Mouse (Mus musculus) heart, postnatal 0 days (tissue): Measurements from ENCODE around the gene Kcnj10. TPM values are rescaled to one million over a fixed set of nuclear protein-coding genes. Genes with fewer than 3 reads are reported as not detected.
A peak's percentile ranks its signal among the peaks of the same experiment; 100 is the strongest.

Source experiments
- ATAC-seq: fragments of 200-750 bp; cut with Nextera tagmentation; 2 replicates; pipeline ENCODE4 v1.8.0; 2017; ENCODE audit warnings: low read depth, moderate number of reproducible peaks, moderate library complexity; ENCODE audit not compliant: insufficient read depth
- DNase-seq: peaks from one replicate; pipeline ENCODE4 v3.0.0-alpha.2; 2016; ENCODE audit warnings: low spot score
- H3K27ac ChIP-seq: fragments of 300-500 bp; sonication (generic); 2 replicates; pipeline ENCODE4 v1.5.1; 2014; ENCODE audit warnings: low read depth, mild to moderate bottlenecking
- H3K27me3 ChIP-seq: fragments of 300-500 bp; sonication (generic); 2 replicates; pipeline ENCODE4 v1.6.1; 2014; ENCODE audit warnings: low read length, mixed read lengths; ENCODE audit not compliant: control insufficient read depth, insufficient read depth
- H3K36me3 ChIP-seq: fragments of 300-500 bp; sonication (generic); replicated peaks from 2 replicates; pipeline ENCODE4 v1.6.1; 2014; ENCODE audit warnings: low read length, mixed read lengths; ENCODE audit not compliant: control insufficient read depth, insufficient read depth
- H3K4me1 ChIP-seq: fragments of 300-500 bp; sonication (generic); 2 replicates; pipeline ENCODE4 v1.6.1; 2014; ENCODE audit warnings: antibody characterized with exemption; ENCODE audit not compliant: control insufficient read depth, insufficient read depth
- H3K4me2 ChIP-seq: fragments of 300-500 bp; sonication (generic); 2 replicates; pipeline ENCODE4 v1.6.1; 2014; ENCODE audit warnings: low read depth, mild to moderate bottlenecking, low read length, moderate library complexity
- H3K4me3 ChIP-seq: fragments of 300-500 bp; sonication (generic); 2 replicates; pipeline ENCODE4 v1.5.1; 2014; ENCODE audit warnings: low read depth, low read length
- H3K9ac ChIP-seq: fragments of 300-500 bp; sonication (generic); replicated peaks from 2 replicates; pipeline ENCODE4 v1.6.1; 2014; ENCODE audit warnings: low read depth, low read length, mixed read lengths
- H3K9me3 ChIP-seq: fragments of 300-500 bp; sonication (generic); replicated peaks from 2 replicates; pipeline ENCODE4 v1.6.1; 2016; ENCODE audit warnings: low read length; ENCODE audit not compliant: control insufficient read depth
- CTCF ChIP-seq: IDR thresholded peaks from 2 replicates; pipeline ENCODE4 v1.5.1; 2016; ENCODE audit warnings: antibody characterized with exemption, control low read depth, low read depth
- EP300 ChIP-seq: IDR thresholded peaks from 2 replicates; pipeline ENCODE4 v1.6.1; 2016; ENCODE audit warnings: antibody characterized with exemption, low read depth
- whole genome bisulfite sequencing: fragments of 180-500 bp; shearing (Covaris S2); extraction: QIAGEN DNeasy Blood & Tissue Kit; methylation state at CpG from one replicate; pipeline ENCODE4 v1.1.7; 2014; 5-methylcytosine and 5-hydroxymethylcytosine counted together
- polyA plus RNA-seq: library from polyadenylated mRNA; unstranded; fragments of >200 nt; fragmentation: Nextera tagmentation; extraction: Ambion mirVana; gene quantifications from 2 replicates; pipeline ENCODE4 v1.2.1, GENCODE M21; 2015
- total RNA-seq: library from RNA; depleted of rRNA; stranded (reverse); fragments of >200 nt; gene quantifications from 2 replicates; pipeline ENCODE4 v1.2.3, GENCODE M21; 2014; ENCODE audit warnings: low replicate concordance

The Kcnj10 gene
- total and polyA plus RNA-seq, 2 experiments from 2014 or later = not detected

DNA sequence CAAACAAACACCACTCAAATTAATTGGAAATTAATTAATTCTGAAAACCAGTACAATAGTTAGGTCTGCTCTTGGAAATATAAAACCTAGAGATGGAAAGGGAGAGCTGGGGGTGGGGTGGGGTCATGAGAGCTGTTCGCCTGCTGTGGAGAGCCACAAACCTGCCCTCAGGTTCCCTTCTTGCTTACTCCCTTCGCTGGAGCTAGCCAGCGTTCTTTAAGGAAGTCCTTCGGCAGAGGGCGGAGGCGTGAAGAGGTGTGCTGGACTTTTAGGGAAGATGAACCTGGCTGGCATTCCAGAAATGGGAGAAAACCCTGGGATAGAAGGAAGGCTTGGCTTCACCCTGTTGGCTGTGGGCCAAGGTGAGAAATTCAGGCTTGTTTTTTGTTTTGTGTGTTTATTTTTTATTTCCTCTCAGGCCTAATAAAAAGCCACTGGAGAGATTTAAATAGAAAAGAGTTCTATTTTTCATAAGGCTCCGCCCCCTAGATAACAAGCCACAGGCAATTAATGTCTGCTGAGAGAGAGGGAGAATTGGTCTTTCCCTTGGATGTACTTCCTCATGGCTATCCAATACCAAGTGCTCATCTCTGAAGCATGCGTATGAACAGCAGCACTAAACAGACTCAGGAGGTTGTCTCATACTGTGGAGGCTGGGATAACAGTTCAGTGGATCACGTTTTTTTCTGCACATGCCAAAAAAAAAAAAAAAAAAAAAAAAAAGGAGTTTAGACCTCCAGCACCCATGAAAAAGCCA, 56.2 kb downstream of the Kcnj10 start:
- Histone ChIP-seq H3K4me1 (no peaks in the 10 kb centered on the region), H3K27me3 (no peaks in the 10 kb centered on the region), H3K4me3 (no peak overlapping the region), H3K9ac (no peak overlapping the region), H3K36me3 (no peaks in the 10 kb centered on the region), H3K9me3 (no peaks in the 10 kb centered on the region), H3K27ac (no peak overlapping the region), H3K4me2 (no peak overlapping the region)
- ATAC-seq (no peak), DNase-seq (no peak)
- TF ChIP-seq CTCF (no peak), EP300 (no peak)
- 44% methylated on average over 9 of the region's 9 CpGs for WGBS

DNA sequence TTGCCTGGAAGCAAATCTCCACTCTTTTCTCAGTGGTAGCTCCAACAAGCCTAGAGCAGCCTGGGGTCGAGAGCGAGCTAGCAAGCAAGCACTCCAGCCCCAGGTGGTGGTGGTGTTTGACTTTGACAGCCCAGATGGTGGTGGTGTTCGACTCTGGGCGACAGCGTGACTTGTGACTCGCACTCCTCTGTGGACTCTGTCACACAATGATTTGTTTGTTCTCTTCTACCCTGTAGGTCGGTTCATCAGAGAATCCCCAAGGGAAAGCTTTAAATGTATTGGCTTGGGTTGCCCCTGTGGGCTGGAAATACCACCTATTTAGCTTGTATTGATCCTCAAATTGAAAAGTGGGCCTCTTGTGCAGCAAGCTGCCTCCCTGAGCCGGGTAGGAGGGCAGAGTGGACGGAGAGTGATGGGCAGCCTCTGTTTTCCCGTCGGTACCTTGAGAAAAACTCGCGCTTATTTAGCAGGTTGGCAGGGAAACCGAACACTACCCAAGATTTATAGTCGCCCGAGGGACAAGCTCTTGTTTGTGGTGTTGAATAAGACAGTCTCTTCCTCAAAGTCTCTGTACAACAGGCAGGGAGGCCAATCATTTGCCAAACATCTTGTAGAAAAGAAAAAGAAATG, 65.2 kb downstream of the Kcnj10 start:
- no peaks in the 10 kb centered on the region for H3K9me3 ChIP-seq
- TF ChIP-seq CTCF = no peak
- no peak for TF ChIP-seq EP300
- no peaks in the 10 kb centered on the region for H3K36me3 ChIP-seq
- 44% methylated on average over 16 of the region's 16 CpGs for WGBS
- ATAC-seq (no peak), DNase-seq (no peak)
- H3K4me1 ChIP-seq = no peaks in the 10 kb centered on the region
- no peak overlapping the region for H3K9ac ChIP-seq
- no peak overlapping the region for H3K4me3 ChIP-seq
- H3K27ac ChIP-seq = no peak overlapping the region
- no peak overlapping the region for H3K4me2 ChIP-seq
- no peaks in the 10 kb centered on the region; the same call in 1 of the 2 replicates for H3K27me3 ChIP-seq

DNA sequence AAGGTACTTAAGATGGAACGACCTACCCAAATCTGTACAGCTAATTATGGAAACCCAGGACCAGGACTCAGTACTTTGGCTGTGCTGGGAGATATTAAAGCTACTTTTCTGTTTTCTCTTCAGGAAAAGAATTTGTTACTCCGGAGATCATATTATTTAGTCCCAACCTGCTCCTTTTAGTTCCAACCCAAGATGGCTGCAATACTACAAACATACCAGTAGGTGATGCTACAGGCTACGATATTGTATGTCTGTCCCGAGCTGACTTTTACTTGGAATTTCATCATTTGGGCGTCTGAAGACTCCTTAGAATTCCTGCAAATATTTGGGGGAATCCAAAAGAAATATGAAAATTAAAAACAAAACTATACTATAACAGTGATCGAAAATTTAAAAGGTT, 68.0 kb downstream of the Kcnj10 start:
- H3K27ac ChIP-seq = no peak overlapping the region
- DNase-seq (peak; percentile 53), ATAC-seq (no peak; the same call in 1 of the 2 replicates)
- no peak overlapping the region for H3K9ac ChIP-seq
- H3K9me3 ChIP-seq = no peaks in the 10 kb centered on the region
- H3K36me3 ChIP-seq = no peaks in the 10 kb centered on the region
- H3K4me1 ChIP-seq = no peaks in the 10 kb centered on the region
- 8% methylated on average over 6 of the region's 6 CpGs for WGBS
- no peak overlapping the region for H3K4me2 ChIP-seq
- no peak overlapping the region for H3K4me3 ChIP-seq
- TF ChIP-seq EP300 = no peak
- TF ChIP-seq CTCF = peak; percentile 88
- H3K27me3 ChIP-seq = no peaks in the 10 kb centered on the region; the same call in 1 of the 2 replicates

DNA sequence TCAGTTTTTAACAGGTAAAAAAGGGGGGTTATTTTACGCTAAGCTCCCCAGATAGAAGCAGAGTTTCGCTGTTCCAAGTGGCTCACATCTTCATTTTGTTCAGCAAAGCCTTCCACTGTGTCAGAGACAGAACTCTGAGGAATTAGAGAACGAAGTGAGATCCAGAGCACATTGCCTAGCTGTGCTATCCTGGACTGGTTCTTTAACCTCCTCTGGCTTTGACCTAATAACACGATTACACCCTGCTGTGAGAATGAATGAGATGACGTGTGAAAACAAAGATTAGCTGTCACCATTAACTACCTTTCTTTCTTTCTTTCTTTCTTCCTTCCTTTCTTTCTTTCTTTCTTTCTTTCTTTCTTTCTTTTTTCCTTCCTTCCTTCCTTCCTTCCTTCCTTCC, 68.4 kb downstream of the Kcnj10 start:
- 8% methylated on average over 5 of the region's 5 CpGs for WGBS
- ATAC-seq = no peak
- DNase-seq = no peak

DNA sequence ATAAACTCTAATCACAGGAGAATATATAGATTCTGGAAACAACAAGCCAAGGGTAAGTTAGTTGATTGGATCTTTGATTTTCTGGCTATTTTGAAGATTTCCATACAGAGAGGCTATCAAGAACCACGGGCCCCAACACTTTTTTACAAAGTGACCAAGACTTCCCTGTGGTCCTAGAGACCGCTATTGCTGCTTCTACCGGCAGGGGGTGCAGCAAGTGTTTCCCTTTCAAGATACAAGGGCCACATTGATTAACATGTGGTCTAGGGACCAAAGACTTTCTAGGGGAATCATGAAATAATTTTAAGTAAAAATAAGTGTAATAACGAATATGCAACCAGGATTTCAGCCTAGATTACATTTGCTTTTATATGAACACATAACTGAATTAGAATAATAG, 69.8 kb downstream of the Kcnj10 start:
- no peak for DNase-seq
- Histone ChIP-seq H3K27ac (no peak overlapping the region), H3K27me3 (no peaks in the 10 kb centered on the region; the same call in 1 of the 2 replicates), H3K36me3 (no peaks in the 10 kb centered on the region), H3K9me3 (no peaks in the 10 kb centered on the region), H3K4me2 (no peak overlapping the region), H3K9ac (no peak overlapping the region), H3K4me3 (no peak overlapping the region), H3K4me1 (no peaks in the 10 kb centered on the region)
- no peak for ATAC-seq
- 3% methylated on average over 4 of the region's 4 CpGs for WGBS
- TF ChIP-seq EP300 = no peak
- TF ChIP-seq CTCF = peak; percentile 75

More for the DNA sequence above, 68.4 kb downstream of the Kcnj10 start:
- no peaks in the 10 kb centered on the region for H3K36me3 ChIP-seq
- H3K27me3 ChIP-seq = no peaks in the 10 kb centered on the region; the same call in 1 of the 2 replicates
- no peak overlapping the region for H3K27ac ChIP-seq
- no peaks in the 10 kb centered on the region for H3K9me3 ChIP-seq
- H3K9ac ChIP-seq = no peak overlapping the region
- no peak for TF ChIP-seq CTCF
- TF ChIP-seq EP300 = no peak
- no peak overlapping the region for H3K4me2 ChIP-seq
- no peaks in the 10 kb centered on the region for H3K4me1 ChIP-seq
- H3K4me3 ChIP-seq = no peak overlapping the region
